Mouse (Mus musculus) layer of hippocampus, postnatal 14 days (tissue): ENCODE measurements around the gene Gm4070. TPM values are rescaled to one million over a fixed set of nuclear protein-coding genes. Genes with fewer than 3 reads are reported as not detected.
"Not testable (repeated sequence)": the region's sequence is repeated elsewhere in the genome, so short reads cannot be mapped to it uniquely, and the experiment has no call there.

Experiments
- DNase-seq, 2 experiments: peaks; one replicate each; pipeline ENCODE4 v3.0.0; 2021 to 2022; ENCODE audit warnings: low spot score in 2 of 2, mixed read lengths in 1 of 2
- long read RNA-seq, 2 experiments: library from polyadenylated mRNA; stranded (forward); transcript quantifications; one replicate each; pipeline ENCODE4 v2.0.0; 2021
- total RNA-seq, 2 experiments: library from RNA; stranded (reverse); gene quantifications; 2 replicates each; pipeline ENCODE4 v1.2.3; 2021

The Gm4070 gene
- total RNA-seq, result under 1 TPM; 0.52 to 0.94 TPM
- long read RNA-seq, experiment 1, result 0 reads
- long read RNA-seq, experiment 2, result 0 reads

DNA sequence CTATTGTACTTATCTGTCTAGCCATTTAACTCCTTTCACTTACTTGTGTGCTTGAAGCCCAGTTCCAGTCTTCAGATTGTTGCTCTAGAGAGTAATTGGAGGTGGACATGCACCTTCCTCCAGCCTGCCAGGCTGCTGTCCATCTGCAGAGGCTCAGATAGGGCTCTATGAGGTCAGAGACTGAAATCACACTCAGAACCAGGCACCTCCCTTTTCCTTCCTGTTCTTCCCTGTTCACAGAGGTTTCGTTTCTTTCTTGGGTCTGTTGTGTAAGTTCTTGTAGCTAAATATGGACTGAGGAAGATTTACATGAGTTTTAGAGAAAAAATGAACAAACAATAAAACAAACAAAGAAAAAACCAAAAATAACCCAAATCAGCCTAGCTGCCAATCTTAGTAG is at the start of gene Gm4070:
Gene Gm4070 (minus strand): TSS at position 156 of the 400 bp plus-strand sequence.
- not testable (repeated sequence) for DNase-seq

DNA sequence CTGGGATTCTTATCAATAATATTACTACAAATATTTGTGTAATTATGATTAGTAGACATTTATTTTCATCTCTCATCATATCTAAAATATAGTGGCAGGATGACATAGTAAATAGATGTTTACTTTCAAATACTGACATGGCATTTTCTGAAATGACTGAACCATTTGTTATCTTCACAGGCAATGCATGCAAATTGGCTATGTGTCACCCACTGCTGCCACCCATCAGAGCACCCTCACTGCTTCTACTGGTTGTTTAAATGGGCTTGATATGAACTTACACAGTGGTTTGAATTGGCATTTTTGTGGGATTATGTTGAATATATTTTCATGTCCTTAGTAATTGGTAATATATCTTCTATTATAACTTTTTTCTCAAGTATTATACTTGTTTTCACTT is 773 bp upstream of the Gm4070 start:
- not testable (repeated sequence) for DNase-seq

DNA sequence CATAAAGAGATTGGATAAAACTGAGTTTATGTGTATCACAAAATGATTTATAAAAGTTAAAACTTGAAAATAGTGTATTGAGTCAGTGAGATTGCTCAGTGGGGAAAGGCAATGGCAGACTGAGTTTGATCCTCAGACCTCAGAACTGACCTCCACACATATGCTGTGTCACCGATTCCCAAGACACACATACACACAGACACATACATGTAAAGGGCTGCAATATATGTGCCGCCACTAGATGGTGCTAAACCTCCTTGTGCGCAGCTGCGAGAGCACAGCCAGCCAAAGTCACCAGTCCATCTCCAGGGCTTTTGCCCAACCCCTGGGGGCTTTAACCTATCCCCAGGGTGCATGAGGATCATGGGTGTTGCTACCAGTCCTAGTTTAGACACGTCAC is 1.4 kb downstream of the Gm4070 start:
- DNase-seq, result not testable (repeated sequence)

DNA sequence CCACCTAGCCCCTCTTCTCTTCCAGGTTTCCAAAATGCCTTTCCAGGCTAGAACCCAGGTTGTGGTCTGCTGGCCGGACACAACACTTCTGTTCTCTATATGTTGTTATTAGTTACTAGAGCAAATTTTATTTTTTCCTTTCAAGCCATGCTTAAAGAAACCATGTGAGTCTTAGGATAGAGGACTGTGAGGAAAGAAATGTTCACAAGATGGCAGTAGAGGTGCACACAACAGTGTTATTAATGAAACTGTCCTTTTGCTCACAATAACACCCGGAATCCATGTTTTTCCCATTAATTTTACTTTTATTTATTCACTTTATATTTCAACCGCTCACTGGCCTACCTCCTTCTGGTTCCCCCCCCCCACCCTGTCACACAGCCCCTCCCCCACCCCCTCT is 8.5 kb downstream of the Gm4070 start:
- not testable (repeated sequence) for DNase-seq

DNA sequence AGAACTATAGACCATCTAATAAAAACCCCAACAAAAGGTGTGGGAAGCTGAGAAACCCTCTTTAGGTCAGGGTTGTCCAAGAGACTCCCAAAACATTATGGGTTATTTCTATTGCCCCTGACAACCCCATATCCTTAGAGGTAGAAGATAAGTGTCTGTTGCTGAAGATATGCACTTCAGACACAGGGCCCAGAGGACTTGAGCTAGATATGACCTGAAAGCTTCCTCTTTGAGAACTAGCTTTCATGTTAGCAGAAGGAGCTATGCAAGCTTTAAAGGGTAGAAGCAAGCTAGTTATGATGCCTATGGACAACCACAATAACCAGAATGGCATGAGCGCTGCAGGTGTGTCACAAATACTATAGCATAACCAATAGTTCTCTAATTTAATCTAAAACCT is 21.6 kb downstream of the Gm4070 start:
- DNase-seq, result not testable (repeated sequence)

DNA sequence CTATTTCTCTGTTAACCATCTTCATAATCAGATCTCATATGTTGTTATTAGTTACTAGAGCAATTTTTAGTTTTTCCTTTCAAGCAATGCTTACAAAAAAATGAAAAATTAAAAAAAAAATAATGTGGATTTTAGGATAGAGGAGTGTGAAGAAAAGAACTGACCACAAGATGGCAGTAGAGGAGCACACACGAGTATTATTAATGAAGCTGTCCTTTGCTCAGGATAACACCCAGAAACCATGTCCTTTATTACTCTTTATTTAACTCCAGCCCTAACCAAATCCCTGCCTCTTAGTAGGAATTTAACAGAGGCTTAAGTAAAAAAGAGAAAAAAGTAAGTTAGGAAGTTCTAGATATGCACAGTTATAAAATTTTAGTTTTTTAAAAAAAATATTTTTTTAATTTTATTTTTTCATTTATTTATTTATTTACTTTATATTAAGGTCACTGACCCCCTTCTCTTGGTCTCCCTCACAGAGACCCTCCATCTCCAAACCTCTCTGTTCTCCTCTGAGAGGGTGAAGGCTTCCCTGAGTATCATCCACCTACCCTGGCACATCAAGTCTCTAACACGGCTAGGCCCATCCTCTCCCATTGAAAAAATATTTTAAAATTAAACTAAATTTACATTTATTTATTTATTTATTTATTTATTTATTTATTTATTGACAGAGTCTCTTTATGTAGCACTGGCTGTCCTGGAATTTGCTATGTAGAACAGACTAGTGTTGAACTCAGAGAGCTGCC is 70.0 kb downstream of the Gm4070 start:
- not testable (repeated sequence) for DNase-seq

DNA sequence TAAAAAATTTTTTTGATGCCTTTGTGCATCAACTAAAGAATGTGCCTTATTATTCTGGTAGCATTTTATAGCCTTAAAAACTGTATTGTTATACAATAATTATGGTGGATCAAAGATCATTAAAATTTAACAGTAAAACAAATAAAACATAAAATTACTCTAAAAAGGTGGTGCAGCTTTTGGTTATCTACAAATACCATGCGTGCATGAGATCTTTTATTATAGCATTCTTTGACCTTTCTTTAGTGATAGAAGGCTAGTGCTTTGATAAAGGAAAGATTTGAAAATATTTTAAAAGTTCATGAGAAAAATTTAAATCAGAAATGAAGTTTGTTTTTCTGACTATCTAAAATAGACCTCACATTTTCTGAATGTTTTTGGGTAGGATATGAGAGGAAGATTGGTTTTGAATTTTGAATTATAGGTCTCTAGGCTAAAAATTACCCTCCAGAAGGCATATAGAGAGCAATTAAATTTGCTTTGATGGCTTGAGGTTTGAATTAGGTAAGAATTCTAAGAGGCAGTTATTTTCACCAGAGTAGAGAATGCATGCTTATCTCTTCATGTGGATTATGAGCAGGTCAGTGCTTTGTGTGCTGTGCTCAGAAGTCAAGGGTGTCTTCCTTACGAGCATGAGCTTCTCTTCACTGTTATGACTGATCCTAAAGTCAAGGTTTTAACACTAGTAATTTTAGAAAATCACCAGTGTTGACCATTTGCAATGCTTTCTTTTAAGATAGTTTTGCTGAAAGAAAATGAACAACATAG is 73.9 kb downstream of the Gm4070 start:
- not testable (repeated sequence) for DNase-seq

DNA sequence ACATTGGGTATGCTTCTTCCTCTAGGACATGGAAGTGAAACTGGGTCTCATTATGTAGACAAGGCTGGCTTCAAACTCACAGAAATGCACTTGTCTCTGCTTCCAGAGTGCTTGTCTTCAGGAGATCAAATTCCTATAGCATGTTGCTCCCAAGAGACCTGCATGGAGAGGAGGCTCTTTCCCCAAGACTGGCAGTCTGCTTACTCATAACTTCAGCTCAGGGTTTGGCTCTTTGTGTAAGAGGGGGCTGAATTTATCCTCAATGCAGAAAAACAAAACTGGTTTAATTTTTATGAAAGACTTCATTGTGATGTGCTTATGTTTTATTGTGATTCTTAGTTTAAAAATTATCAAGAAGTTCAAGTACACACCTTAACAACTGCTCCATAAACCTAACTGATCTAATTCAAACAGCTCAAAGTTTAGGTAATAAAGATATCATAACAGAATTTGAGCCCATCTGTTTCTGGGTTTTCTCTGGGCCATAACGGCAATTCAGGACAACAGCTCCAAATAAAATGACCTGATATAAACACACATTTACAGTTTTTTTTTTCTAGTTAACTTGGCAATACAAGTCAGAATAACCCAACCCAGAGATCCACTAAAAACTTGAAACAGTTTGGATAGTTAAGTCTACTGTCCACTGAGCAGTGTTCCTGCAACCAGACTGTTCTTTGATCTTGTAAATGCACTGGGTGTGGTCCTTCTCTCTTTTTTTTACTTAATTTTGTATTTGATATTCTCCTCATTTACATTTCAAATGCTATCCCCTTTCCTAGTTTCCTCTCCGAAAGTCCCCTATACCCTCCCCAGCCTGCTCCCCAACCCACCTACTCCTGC is 97.8 kb downstream of the Gm4070 start:
- DNase-seq, result not testable (repeated sequence)

Other genes starting within 250 kb of the Gm4070 start
- 100 to 1,000 TPM; 105 to 111 TPM for gene Ilk, start 217.4 kb downstream of the Gm4070 start, total RNA-seq
- gene Rrp8, start 216.6 kb downstream of the Gm4070 start, total RNA-seq, result 10 to 100 TPM; 12.5 to 14.7 TPM
- 100 to 1,000 TPM; 137 to 150 TPM for gene Taf10, start 209.6 kb downstream of the Gm4070 start, total RNA-seq
- 10 to 100 TPM; 54.0 to 54.2 TPM for gene Tpp1, start 201.7 kb downstream of the Gm4070 start, total RNA-seq
- 10 to 100 TPM; 26.9 to 30.3 TPM for gene Dchs1, start 166.3 kb downstream of the Gm4070 start, total RNA-seq
- 100 to 1,000 TPM; 121 to 126 TPM for gene Mrpl17, start 142.9 kb downstream of the Gm4070 start, total RNA-seq